Mouse (Mus musculus) thymus, adult 2 months (tissue): ENCODE measurements around the gene Cdon.

Source experiments
- CTCF ChIP-seq: fragments of 200-500 bp; IDR thresholded peaks from 2 replicates; pipeline ENCODE4 v1.5.1; 2012; ENCODE audit warnings: mild to moderate bottlenecking, control low read depth, low read length, moderate library complexity, borderline replicate concordance; ENCODE audit not compliant: control insufficient read depth, poor library complexity, insufficient read depth; ENCODE audit errors: extremely low read depth
- POLR2A ChIP-seq: fragments of 200-500 bp; IDR thresholded peaks from 2 replicates; pipeline ENCODE4 v1.6.1; 2012; ENCODE audit warnings: mild to moderate bottlenecking, low read length, control low read depth, moderate library complexity; ENCODE audit not compliant: control insufficient read depth, poor library complexity, insufficient read depth; ENCODE audit errors: extremely low read depth

- TF ChIP-seq CTCF = no peak
- no peak for TF ChIP-seq POLR2A
These were observed 9.0 kb upstream of the Cdon start for GRCm38 (mm10) chr9:35411975-35412374.
